22 mouse cellular contexts compared by ENCODE assay signal in the genomic region with DNA sequence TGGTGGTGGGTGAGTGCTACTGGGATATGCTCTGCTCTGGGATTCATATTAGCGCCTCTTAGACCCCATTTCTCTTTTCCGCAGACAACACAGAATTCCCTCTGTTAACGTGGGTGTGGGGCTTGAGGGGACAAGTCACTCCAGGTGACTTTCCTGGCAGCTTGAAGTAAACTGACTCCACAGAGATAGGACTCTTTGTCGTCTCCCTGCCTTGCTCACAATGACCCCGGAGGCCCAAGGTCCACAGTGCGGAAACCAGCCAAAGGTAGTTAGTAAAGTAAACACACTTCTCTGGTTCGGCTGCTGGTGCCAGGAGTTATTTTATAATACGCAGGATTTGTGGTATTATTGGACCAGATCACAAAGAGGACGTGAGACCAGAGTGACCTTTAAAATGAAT. TPM values are rescaled to one million over a fixed set of nuclear protein-coding genes. Genes with fewer than 3 reads are reported as not detected.
"Had no signal": no experiment of that assay in that cellular context is flagged by ENCODE, and none has a peak within 500 bp of the region (broad histone marks: within the 10 kb centered on the region; RNA-seq: fewer than 3 reads in every experiment).

No protein-coding gene starts in this region.

- H3K27ac ChIP-seq: kidney, embryonic 15.5 days; limb, embryonic 10.5 days; limb, embryonic 13.5 days; liver, embryonic 14.5 days; midbrain, embryonic 10.5 days; midbrain, embryonic 13.5 days; neural tube, embryonic 13.5 days; stomach, embryonic 15.5 days had no signal

- H3K27me3 ChIP-seq: kidney, embryonic 15.5 days; limb, embryonic 13.5 days; midbrain, embryonic 13.5 days; neural tube, embryonic 13.5 days; stomach, embryonic 15.5 days had no signal

- H3K4me1 ChIP-seq: limb, embryonic 13.5 days; megakaryocyte, embryonic 14.5 days; midbrain, embryonic 10.5 days; midbrain, embryonic 13.5 days; neural tube, embryonic 13.5 days; stomach, embryonic 15.5 days had no signal

- H3K4me2 ChIP-seq: kidney, embryonic 15.5 days; limb, embryonic 13.5 days; midbrain, embryonic 13.5 days; neural tube, embryonic 13.5 days; stomach, embryonic 15.5 days had no signal

- H3K36me3 ChIP-seq: stomach, embryonic 15.5 days had no signal

- ATAC-seq: midbrain, embryonic 13.5 days; midbrain, embryonic 16.5 days had no signal

- H3K9ac ChIP-seq: kidney, embryonic 15.5 days; limb, embryonic 13.5 days; liver, embryonic 14.5 days; midbrain, embryonic 13.5 days; neural tube, embryonic 13.5 days; stomach, embryonic 15.5 days had no signal

- H3K4me3 ChIP-seq: kidney, embryonic 15.5 days; limb, embryonic 10.5 days; limb, embryonic 13.5 days; megakaryocyte, embryonic 14.5 days; midbrain, embryonic 10.5 days; midbrain, embryonic 13.5 days; myocyte; neural tube, embryonic 13.5 days; stomach, embryonic 15.5 days had no signal

- DNase-seq: kidney, adult 8-10 months; kidney, postnatal 10 days; kidney, postnatal 4 days; lung, adult 2 months; lung, postnatal 14 days; retina, postnatal 1 day; right cerebral cortex, postnatal 25 days; spleen, adult 18-20 months; thymus, adult 18-20 months; thymus, postnatal 36 days had no signal

- H3K9me3 ChIP-seq: kidney, embryonic 15.5 days; limb, embryonic 10.5 days; limb, embryonic 13.5 days; megakaryocyte, embryonic 14.5 days; midbrain, embryonic 10.5 days; midbrain, embryonic 13.5 days; neural tube, embryonic 13.5 days; stomach, embryonic 15.5 days had no signal

RNA-seq across cellular contexts. Expression of a gene that starts 23.3 kb away (rescaled TPM):
- total RNA-seq: monocyte, adult 5-6 weeks had no signal
